Mouse (Mus musculus): ENCODE measurements around the gene Usp49. TPM values are rescaled to one million over a fixed set of nuclear protein-coding genes. Genes with fewer than 3 reads are reported as not detected.

Usp49 gene
- polyA plus RNA-seq, 1 experiment from 2014 or later, result 3.5 TPM

GRCm38 (mm10) chr17:47695337-47695710 is 64.8 kb downstream of the Usp49 start:
- ATAC-seq (ENCODE audit: insufficient number of reproducible peaks, low FRiP score), result no peak
- Histone ChIP-seq H3K9ac (peak overlapping the region; percentile 78), H3K27ac (ENCODE audit: poor library complexity, severe bottlenecking) (no peak overlapping the region), H3K4me1 (replicated peaks) (peaks cover 13% of the 10 kb centered on the region), H3K27me3 (replicated peaks) (peaks cover 30% of the 10 kb centered on the region; the same call in 1 of the 2 replicates), H3K4me3 (peak overlapping the region; percentile 73), H3K4me2 (peak overlapping the region; percentile 87), H3K36me3 (peaks cover 15% of the 10 kb centered on the region), H3K9me3 (replicated peaks) (no peaks in the 10 kb centered on the region)
- WGBS, result under 1% methylated on average over 22 of the region's 23 CpGs

- peaks cover 40% of the 10 kb centered on the region for H3K27me3 ChIP-seq (replicated peaks)
- H3K4me1 ChIP-seq (replicated peaks), result peaks cover 25% of the 10 kb centered on the region
- H3K9ac ChIP-seq, result no peak overlapping the region
- H3K36me3 ChIP-seq, result peaks cover 28% of the 10 kb centered on the region
- no peak overlapping the region for H3K27ac ChIP-seq (ENCODE audit: poor library complexity, severe bottlenecking)
- 86% methylated on average over 10 of the region's 10 CpGs for WGBS
- no peak for ATAC-seq (ENCODE audit: insufficient number of reproducible peaks, low FRiP score)
- no peak overlapping the region for H3K4me3 ChIP-seq
- H3K4me2 ChIP-seq, result no peak overlapping the region
- H3K9me3 ChIP-seq (replicated peaks), result no peaks in the 10 kb centered on the region
These were observed 67.7 kb downstream of the Usp49 start for GRCm38 (mm10) chr17:47698156-47698555.

DNA sequence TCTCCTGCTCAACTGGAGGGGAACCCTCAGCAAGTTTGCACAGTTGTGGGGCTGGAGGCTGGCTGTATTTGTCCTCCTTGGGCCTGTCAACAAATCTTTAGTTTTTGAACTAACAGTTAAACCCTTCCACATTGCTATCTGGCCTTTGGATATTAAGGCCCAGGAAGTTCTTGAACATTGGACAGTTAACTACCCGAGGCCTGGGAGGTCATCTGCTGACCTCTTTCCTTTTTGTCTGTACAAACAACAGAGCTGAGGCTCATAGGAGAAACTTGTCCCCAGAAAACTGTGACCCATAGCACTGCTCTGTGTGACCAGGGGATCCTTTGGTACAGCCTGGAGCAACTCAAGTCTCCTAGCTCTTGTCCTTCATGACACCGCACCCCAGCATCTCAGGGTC is 68.6 kb downstream of the Usp49 start:
- no peak overlapping the region for H3K4me3 ChIP-seq
- no peak overlapping the region for H3K9ac ChIP-seq
- H3K36me3 ChIP-seq, result peaks cover 35% of the 10 kb centered on the region
- no peak overlapping the region for H3K4me2 ChIP-seq
- H3K4me1 ChIP-seq (replicated peaks), result peaks cover 27% of the 10 kb centered on the region
- H3K27ac ChIP-seq (ENCODE audit: poor library complexity, severe bottlenecking), result no peak overlapping the region
- H3K27me3 ChIP-seq (replicated peaks), result peaks cover 41% of the 10 kb centered on the region
- 69% methylated on average over 2 of the region's 2 CpGs for WGBS
- H3K9me3 ChIP-seq (replicated peaks), result no peaks in the 10 kb centered on the region
- ATAC-seq (ENCODE audit: insufficient number of reproducible peaks, low FRiP score), result no peak

GRCm38 (mm10) chr17:47701793-47702192 is 71.3 kb downstream of the Usp49 start:
- Histone ChIP-seq H3K36me3 (peaks cover 35% of the 10 kb centered on the region), H3K9me3 (replicated peaks) (no peaks in the 10 kb centered on the region), H3K27ac (ENCODE audit: poor library complexity, severe bottlenecking) (no peak overlapping the region), H3K9ac (no peak overlapping the region), H3K4me1 (replicated peaks) (peaks cover 19% of the 10 kb centered on the region), H3K4me3 (no peak overlapping the region), H3K4me2 (no peak overlapping the region), H3K27me3 (replicated peaks) (peaks cover 52% of the 10 kb centered on the region)
- ATAC-seq (ENCODE audit: insufficient number of reproducible peaks, low FRiP score), result no peak
- WGBS, result 81% methylated on average over 9 of the region's 9 CpGs

GRCm38 (mm10) chr17:47702548-47703345 is 72.3 kb downstream of the Usp49 start:
- Histone ChIP-seq H3K9me3 (replicated peaks) (no peaks in the 10 kb centered on the region), H3K4me2 (peak overlapping the region; percentile 35), H3K27ac (ENCODE audit: poor library complexity, severe bottlenecking) (no peak overlapping the region), H3K4me3 (no peak overlapping the region), H3K27me3 (replicated peaks) (peaks cover 52% of the 10 kb centered on the region), H3K4me1 (replicated peaks) (peaks cover 19% of the 10 kb centered on the region), H3K36me3 (peaks cover 35% of the 10 kb centered on the region), H3K9ac (0 out of 2 replicates have a peak overlapping the region, but pooled peaks have one; percentile 5)
- 29% methylated on average over 28 of the region's 28 CpGs for WGBS
- ATAC-seq (ENCODE audit: insufficient number of reproducible peaks, low FRiP score), result no peak; the same call in 1 of the 2 replicates

DNA sequence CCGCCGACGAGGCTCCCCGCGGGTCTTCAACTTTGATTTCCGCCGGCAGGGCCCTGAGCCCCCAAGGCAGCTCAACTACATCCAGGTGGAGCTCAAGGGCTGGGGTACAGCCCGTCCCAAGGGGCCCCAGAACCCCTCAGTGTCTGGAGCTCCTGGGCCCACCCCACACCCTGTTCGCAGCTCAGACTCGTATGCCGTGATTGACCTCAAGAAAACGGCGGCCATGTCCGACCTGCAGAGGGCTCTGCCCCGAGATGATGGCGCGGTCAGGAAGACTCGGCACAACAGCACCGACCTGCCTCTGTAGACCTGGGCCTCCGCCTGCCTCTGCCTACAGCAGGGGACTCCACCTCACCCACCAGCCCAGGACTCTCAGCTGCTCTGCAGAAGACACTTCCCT is 73.1 kb downstream of the Usp49 start:
- Histone ChIP-seq H3K27ac (ENCODE audit: poor library complexity, severe bottlenecking) (no peak overlapping the region), H3K4me1 (replicated peaks) (peaks cover 19% of the 10 kb centered on the region), H3K9me3 (replicated peaks) (no peaks in the 10 kb centered on the region), H3K27me3 (replicated peaks) (peaks cover 52% of the 10 kb centered on the region), H3K4me3 (no peak overlapping the region), H3K36me3 (peaks cover 32% of the 10 kb centered on the region), H3K9ac (0 out of 2 replicates have a peak overlapping the region, but pooled peaks have one; percentile 5), H3K4me2 (peak overlapping the region; percentile 35)
- ATAC-seq (ENCODE audit: insufficient number of reproducible peaks, low FRiP score), result no peak
- 27% methylated on average over 20 of the region's 20 CpGs for WGBS

- no peaks in the 10 kb centered on the region for H3K9me3 ChIP-seq (replicated peaks)
- no peak overlapping the region for H3K27ac ChIP-seq (ENCODE audit: poor library complexity, severe bottlenecking)
- no peak overlapping the region for H3K9ac ChIP-seq
- peaks cover 26% of the 10 kb centered on the region for H3K36me3 ChIP-seq
- peaks cover 19% of the 10 kb centered on the region for H3K4me1 ChIP-seq (replicated peaks)
- no peak for ATAC-seq (ENCODE audit: insufficient number of reproducible peaks, low FRiP score)
- 91% methylated on average over 4 of the region's 4 CpGs for WGBS
- no peak overlapping the region for H3K4me3 ChIP-seq
- H3K4me2 ChIP-seq, result no peak overlapping the region
- H3K27me3 ChIP-seq (replicated peaks), result peaks cover 48% of the 10 kb centered on the region
These were observed 74.2 kb downstream of the Usp49 start for GRCm38 (mm10) chr17:47704692-47705091.

DNA sequence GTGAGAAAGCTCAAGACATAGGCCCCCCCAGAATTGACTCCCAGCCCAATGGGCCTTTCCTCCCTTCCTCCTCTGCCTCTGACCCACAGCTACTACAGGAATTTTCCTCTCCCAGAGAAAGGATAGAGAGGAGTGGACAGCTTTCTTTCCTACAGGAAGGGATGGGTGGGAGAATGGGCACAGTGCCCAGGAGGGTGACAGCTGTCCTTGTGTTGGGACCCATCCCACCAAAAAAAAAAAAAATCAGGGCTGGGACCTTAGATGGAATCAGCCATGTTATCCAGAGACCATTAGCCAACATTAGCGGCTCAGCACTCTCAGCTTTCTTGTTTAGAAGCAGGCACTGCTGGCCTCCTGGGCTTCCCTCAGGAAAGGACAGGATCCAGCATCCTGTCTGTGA is 75.7 kb downstream of the Usp49 start:
- no peak overlapping the region for H3K9ac ChIP-seq
- peaks cover 19% of the 10 kb centered on the region for H3K36me3 ChIP-seq
- 0 out of 2 replicates have a peak overlapping the region, but pooled peaks have one; percentile 8 for H3K27ac ChIP-seq (ENCODE audit: poor library complexity, severe bottlenecking)
- peaks cover 19% of the 10 kb centered on the region for H3K4me1 ChIP-seq (replicated peaks)
- peaks cover 38% of the 10 kb centered on the region for H3K27me3 ChIP-seq (replicated peaks)
- no peak overlapping the region for H3K4me2 ChIP-seq
- ATAC-seq (ENCODE audit: insufficient number of reproducible peaks, low FRiP score), result 0 out of 2 replicates have a peak, but pooled peaks have one; percentile 12
- H3K9me3 ChIP-seq (replicated peaks), result no peaks in the 10 kb centered on the region
- 38% methylated on average over 1 of the region's 1 CpGs for WGBS
- no peak overlapping the region for H3K4me3 ChIP-seq

GRCm38 (mm10) chr17:47707961-47708360 is 77.5 kb downstream of the Usp49 start:
- peaks cover 21% of the 10 kb centered on the region for H3K4me1 ChIP-seq (replicated peaks)
- no peaks in the 10 kb centered on the region for H3K9me3 ChIP-seq (replicated peaks)
- 73% methylated on average over 3 of the region's 3 CpGs for WGBS
- ATAC-seq (ENCODE audit: insufficient number of reproducible peaks, low FRiP score), result no peak
- no peak overlapping the region for H3K4me3 ChIP-seq
- no peak overlapping the region for H3K9ac ChIP-seq
- peaks cover 9% of the 10 kb centered on the region for H3K36me3 ChIP-seq
- no peak overlapping the region for H3K4me2 ChIP-seq
- H3K27me3 ChIP-seq (replicated peaks), result peaks cover 20% of the 10 kb centered on the region
- no peak overlapping the region for H3K27ac ChIP-seq (ENCODE audit: poor library complexity, severe bottlenecking)

GRCm38 (mm10) chr17:47708972-47709371 is 78.5 kb downstream of the Usp49 start:
- 74% methylated on average over 4 of the region's 4 CpGs for WGBS
- H3K9ac ChIP-seq, result no peak overlapping the region
- H3K9me3 ChIP-seq (replicated peaks), result no peaks in the 10 kb centered on the region
- peaks cover 11% of the 10 kb centered on the region; the same call in 1 of the 2 replicates for H3K27me3 ChIP-seq (replicated peaks)
- no peak overlapping the region for H3K4me2 ChIP-seq
- no peak overlapping the region for H3K4me3 ChIP-seq
- no peaks in the 10 kb centered on the region for H3K36me3 ChIP-seq
- no peak overlapping the region for H3K27ac ChIP-seq (ENCODE audit: poor library complexity, severe bottlenecking)
- no peak for ATAC-seq (ENCODE audit: insufficient number of reproducible peaks, low FRiP score)
- H3K4me1 ChIP-seq (replicated peaks), result peaks cover 13% of the 10 kb centered on the region

DNA sequence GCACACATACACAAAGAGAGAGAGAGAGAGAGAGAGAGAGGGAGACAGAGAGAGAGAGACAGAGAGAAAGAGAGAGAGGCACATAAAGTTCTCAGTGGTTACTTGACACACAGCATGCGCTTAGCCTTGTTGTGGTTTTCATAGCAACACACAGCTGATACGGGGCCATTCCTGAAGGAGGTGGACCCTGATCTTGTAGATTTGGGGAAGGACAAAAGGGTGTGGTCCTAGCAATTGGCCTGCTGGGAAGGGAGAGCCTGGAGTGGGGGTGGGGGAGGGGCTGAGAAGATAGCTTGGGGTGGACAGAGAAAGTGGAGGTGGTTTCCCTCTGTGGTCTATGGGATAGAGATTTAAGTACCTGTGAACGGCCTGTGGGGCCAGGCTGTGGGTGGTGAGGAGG is 79.5 kb downstream of the Usp49 start:
- Histone ChIP-seq H3K9me3 (replicated peaks) (no peaks in the 10 kb centered on the region), H3K27ac (ENCODE audit: poor library complexity, severe bottlenecking) (no peak overlapping the region), H3K27me3 (replicated peaks) (peaks cover 2% of the 10 kb centered on the region; the same call in 1 of the 2 replicates), H3K4me3 (no peak overlapping the region), H3K4me2 (no peak overlapping the region), H3K4me1 (replicated peaks) (peaks cover 13% of the 10 kb centered on the region), H3K36me3 (no peaks in the 10 kb centered on the region), H3K9ac (no peak overlapping the region)
- ATAC-seq (ENCODE audit: insufficient number of reproducible peaks, low FRiP score), result no peak
- 53% methylated on average over 3 of the region's 3 CpGs for WGBS

All from heart, embryonic 12.5 days (tissue).